Mouse (Mus musculus): ENCODE results near the gene Secisbp2. TPM values are rescaled to one million over a fixed set of nuclear protein-coding genes. Genes with fewer than 3 reads are reported as not detected.
"Not testable (repeated sequence)": the region's sequence is repeated elsewhere in the genome, so short reads cannot be mapped to it uniquely, and the experiment has no call there.

The Secisbp2 gene
- polyA plus RNA-seq, 1 experiment, result 8.7 TPM

DNA sequence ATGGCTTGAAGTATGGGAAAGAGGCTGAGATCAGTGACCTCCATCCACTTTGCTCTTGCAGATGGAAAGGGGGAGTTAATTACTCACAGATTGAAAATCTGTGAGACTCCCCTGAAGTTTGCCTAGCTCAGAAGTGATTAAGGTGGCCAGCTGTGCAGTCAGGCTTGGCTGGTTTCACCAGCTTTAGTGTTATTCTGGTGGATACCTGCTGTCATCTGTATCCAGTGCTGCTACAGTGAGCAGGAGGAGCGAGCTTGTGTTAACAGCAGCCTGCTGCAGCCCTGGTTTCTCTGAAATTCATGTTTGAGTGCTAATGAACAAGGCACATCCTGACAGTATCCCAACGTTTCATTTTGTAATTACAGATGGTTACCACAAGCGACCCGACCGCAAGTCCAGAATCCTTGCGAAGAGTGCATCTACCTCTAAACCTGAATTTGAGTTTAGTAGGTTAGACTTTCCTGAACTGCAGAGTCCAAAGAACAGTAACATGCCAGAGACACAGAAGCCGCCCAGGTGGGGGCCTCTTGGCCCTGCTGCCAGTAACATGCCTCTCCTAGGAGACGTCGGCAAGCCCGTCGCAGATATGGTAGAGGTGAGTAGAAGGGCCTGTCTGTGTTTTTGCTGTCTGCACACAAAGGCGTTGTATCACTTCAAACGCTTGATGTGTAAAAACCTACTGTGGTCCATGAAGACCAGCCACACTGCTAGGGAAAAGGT is 5.2 kb downstream of the Secisbp2 start:
- no peak for TF ChIP-seq POLR2A (IDR thresholded peaks at IDR 0.05; ENCODE audit: insufficient read length, low read depth)
- no peak overlapping the region for H3K4me2 ChIP-seq (ENCODE audit: low read depth)
- H3K79me2 ChIP-seq (ENCODE audit: control insufficient read depth, insufficient read depth), result peaks cover 18% of the 10 kb centered on the region
- no peak overlapping the region for H3ac ChIP-seq (ENCODE audit: control insufficient read depth, insufficient read length)
- H3K4me3 ChIP-seq, result no peak overlapping the region
- H3K36me3 ChIP-seq (ENCODE audit: control insufficient read depth, insufficient read depth), result peaks cover 33% of the 10 kb centered on the region
- no peaks in the 10 kb centered on the region for H3K27me3 ChIP-seq (ENCODE audit: control insufficient read depth, insufficient read depth, insufficient read length)

DNA sequence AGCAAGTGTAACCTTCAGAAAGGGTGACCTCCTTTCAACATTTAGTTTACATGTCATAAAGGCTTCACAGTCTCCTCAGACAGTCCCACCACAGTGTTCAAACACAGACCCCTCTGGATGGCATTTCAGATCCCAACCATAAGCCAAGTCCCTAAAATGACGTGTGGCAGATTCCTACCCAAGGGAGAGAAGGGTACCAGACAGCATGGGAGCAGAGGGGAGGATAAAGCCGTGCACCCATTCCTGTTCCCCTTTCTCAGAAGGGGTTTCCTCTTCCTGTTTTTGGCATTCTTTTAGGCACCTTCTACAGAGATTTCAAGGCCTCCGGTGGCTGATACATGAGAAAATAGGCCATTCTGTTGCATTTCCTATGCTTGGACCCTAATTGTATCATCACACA is 6.6 kb downstream of the Secisbp2 start:
- H3K79me2 ChIP-seq (ENCODE audit: control insufficient read depth, insufficient read depth), result peaks cover 4% of the 10 kb centered on the region
- H3K36me3 ChIP-seq (ENCODE audit: control insufficient read depth, insufficient read depth), result peaks cover 43% of the 10 kb centered on the region
- no peak overlapping the region for H3K4me3 ChIP-seq
- no peak overlapping the region for H3ac ChIP-seq (ENCODE audit: control insufficient read depth, insufficient read length)
- no peak overlapping the region for H3K4me2 ChIP-seq (ENCODE audit: low read depth)
- TF ChIP-seq REST (IDR thresholded peaks at IDR 0.05; ENCODE audit: insufficient read depth, insufficient read length) (no peak), POLR2A (IDR thresholded peaks at IDR 0.05; ENCODE audit: insufficient read length, low read depth) (no peak), CEBPB (IDR thresholded peaks at IDR 0.05; ENCODE audit: insufficient read depth, poor library complexity, severe bottlenecking) (no peak), E2F4 (IDR thresholded peaks at IDR 0.05; ENCODE audit: insufficient read depth) (no peak), POLR2AphosphoS2 (IDR thresholded peaks at IDR 0.05; ENCODE audit: insufficient read length, low read depth) (no peak)
- no peaks in the 10 kb centered on the region for H3K27me3 ChIP-seq (ENCODE audit: control insufficient read depth, insufficient read depth, insufficient read length)

DNA sequence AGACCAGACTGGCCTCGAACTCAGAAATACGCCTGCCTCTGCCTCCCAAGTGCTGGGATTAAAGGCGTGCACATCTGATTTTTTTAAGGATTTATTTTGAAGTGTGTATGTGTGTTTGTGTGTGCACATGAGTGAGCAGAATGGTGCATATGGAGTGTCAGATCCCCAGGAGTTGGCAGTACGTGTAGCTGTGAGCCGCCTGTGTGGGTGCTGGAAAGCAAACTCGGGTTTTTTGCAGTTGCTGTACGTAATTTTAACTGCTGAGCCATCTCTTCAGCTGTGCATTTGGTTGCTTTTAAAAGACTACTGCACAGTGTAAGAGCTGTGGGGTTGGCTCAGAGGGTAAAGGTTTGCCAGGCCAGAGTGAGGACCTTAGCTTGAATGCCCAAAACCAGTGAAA is 8.1 kb downstream of the Secisbp2 start:
- Histone ChIP-seq H3K4me2 (ENCODE audit: low read depth) (no peak overlapping the region), H3K27me3 (ENCODE audit: control insufficient read depth, insufficient read depth, insufficient read length) (no peaks in the 10 kb centered on the region), H3K79me2 (ENCODE audit: control insufficient read depth, insufficient read depth) (no peaks in the 10 kb centered on the region), H3ac (ENCODE audit: control insufficient read depth, insufficient read length) (no peak overlapping the region), H3K36me3 (ENCODE audit: control insufficient read depth, insufficient read depth) (peaks cover 41% of the 10 kb centered on the region), H3K4me3 (no peak overlapping the region)
- no peak for TF ChIP-seq POLR2AphosphoS2 (IDR thresholded peaks at IDR 0.05; ENCODE audit: insufficient read length, low read depth)
- no peak for TF ChIP-seq TCF12 (IDR thresholded peaks at IDR 0.05; ENCODE audit: insufficient read depth, poor library complexity, severe bottlenecking)
- TF ChIP-seq TCF3 (IDR thresholded peaks at IDR 0.05; ENCODE audit: insufficient read length, low read depth), result no peak
- TF ChIP-seq MYOG (IDR thresholded peaks at IDR 0.05; ENCODE audit: control insufficient read depth in 1 of 3, insufficient read depth in 1 of 3, insufficient read length in 2 of 3, low read depth in 2 of 3), result no peak
- TF ChIP-seq E2F4 (IDR thresholded peaks at IDR 0.05; ENCODE audit: insufficient read depth), result no peak
- no peak for TF ChIP-seq MAX (IDR thresholded peaks at IDR 0.05; ENCODE audit: low read depth)
- TF ChIP-seq CEBPB (IDR thresholded peaks at IDR 0.05; ENCODE audit: insufficient read depth, poor library complexity, severe bottlenecking), result no peak
- TF ChIP-seq MYOD1 (IDR thresholded peaks at IDR 0.05; ENCODE audit: control insufficient read depth in 1 of 3, insufficient read length in 2 of 3, low read depth in 2 of 3), result no peak
- TF ChIP-seq REST (IDR thresholded peaks at IDR 0.05; ENCODE audit: insufficient read depth, insufficient read length), result no peak
- no peak for TF ChIP-seq USF1 (IDR thresholded peaks at IDR 0.05; ENCODE audit: low read depth)
- no peak for TF ChIP-seq SRF (IDR thresholded peaks at IDR 0.05; ENCODE audit: control insufficient read depth, insufficient read length, low read depth)
- TF ChIP-seq POLR2A (IDR thresholded peaks at IDR 0.05; ENCODE audit: insufficient read length, low read depth), result no peak

DNA sequence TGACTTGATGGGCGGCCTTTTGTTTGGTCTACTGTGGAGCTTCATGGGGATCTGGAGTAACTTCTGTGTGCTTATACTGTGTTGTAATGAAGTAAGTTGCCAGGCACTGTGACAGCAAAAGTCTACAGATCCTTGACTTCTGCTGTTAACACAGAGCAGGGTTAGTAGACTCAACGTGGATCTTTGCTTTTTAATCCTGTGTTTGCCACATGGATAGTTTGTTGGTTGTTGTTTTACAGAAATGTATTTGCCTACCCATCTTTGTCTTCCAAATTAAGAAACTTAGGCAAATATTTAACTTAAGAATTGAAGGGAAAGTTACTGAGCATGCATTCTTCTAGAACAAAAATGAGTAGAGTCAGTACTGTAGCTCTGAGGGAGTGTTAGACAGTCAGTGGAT is 12.1 kb downstream of the Secisbp2 start:
- no peak overlapping the region for H3K4me3 ChIP-seq
- TF ChIP-seq CEBPB (IDR thresholded peaks at IDR 0.05; ENCODE audit: insufficient read depth, poor library complexity, severe bottlenecking) (no peak), REST (IDR thresholded peaks at IDR 0.05; ENCODE audit: insufficient read depth, insufficient read length) (no peak), TCF3 (IDR thresholded peaks at IDR 0.05; ENCODE audit: insufficient read length, low read depth) (no peak), E2F4 (IDR thresholded peaks at IDR 0.05; ENCODE audit: insufficient read depth) (no peak), USF1 (IDR thresholded peaks at IDR 0.05; ENCODE audit: low read depth) (no peak), POLR2AphosphoS2 (IDR thresholded peaks at IDR 0.05; ENCODE audit: insufficient read length, low read depth) (no peak), MYOG (IDR thresholded peaks at IDR 0.05; ENCODE audit: control insufficient read depth in 1 of 3, insufficient read depth in 1 of 3, insufficient read length in 2 of 3, low read depth in 2 of 3) (no peak), MYOD1 (IDR thresholded peaks at IDR 0.05; ENCODE audit: control insufficient read depth in 1 of 3, insufficient read length in 2 of 3, low read depth in 2 of 3) (no peak), TCF12 (IDR thresholded peaks at IDR 0.05; ENCODE audit: insufficient read depth, poor library complexity, severe bottlenecking) (no peak), POLR2A (IDR thresholded peaks at IDR 0.05; ENCODE audit: insufficient read length, low read depth) (no peak), MAX (IDR thresholded peaks at IDR 0.05; ENCODE audit: low read depth) (no peak), SRF (IDR thresholded peaks at IDR 0.05; ENCODE audit: control insufficient read depth, insufficient read length, low read depth) (no peak)
- H3ac ChIP-seq (ENCODE audit: control insufficient read depth, insufficient read length), result no peak overlapping the region
- no peak overlapping the region for H3K4me2 ChIP-seq (ENCODE audit: low read depth)
- H3K27me3 ChIP-seq (ENCODE audit: control insufficient read depth, insufficient read depth, insufficient read length), result no peaks in the 10 kb centered on the region
- H3K79me2 ChIP-seq (ENCODE audit: control insufficient read depth, insufficient read depth), result no peaks in the 10 kb centered on the region
- peaks cover 27% of the 10 kb centered on the region for H3K36me3 ChIP-seq (ENCODE audit: control insufficient read depth, insufficient read depth)

DNA sequence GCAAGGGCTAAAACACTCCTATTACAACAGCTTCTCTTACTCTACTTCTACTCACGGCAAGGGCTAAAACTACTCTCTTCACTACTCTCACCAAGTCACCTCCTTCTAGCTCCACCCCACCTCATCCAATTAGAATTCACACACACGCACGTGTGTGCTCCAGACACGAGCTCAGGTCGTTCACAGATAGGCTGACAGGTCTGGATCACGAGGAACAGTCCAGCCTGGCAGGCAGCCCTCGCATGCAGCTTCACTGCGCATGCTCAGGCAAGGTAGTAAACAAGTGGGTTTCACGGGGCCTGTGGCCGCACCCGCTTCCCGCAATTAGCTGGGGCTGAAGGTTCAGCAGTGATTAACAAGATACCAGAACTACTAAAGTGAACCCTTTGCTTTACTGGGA is 16.7 kb downstream of the Secisbp2 start:
- peaks cover 35% of the 10 kb centered on the region for H3K36me3 ChIP-seq (ENCODE audit: control insufficient read depth, insufficient read depth)
- H3K79me2 ChIP-seq (ENCODE audit: control insufficient read depth, insufficient read depth); H3ac ChIP-seq (ENCODE audit: control insufficient read depth, insufficient read length); H3K4me3 ChIP-seq; H3K4me2 ChIP-seq (ENCODE audit: low read depth); H3K27me3 ChIP-seq (ENCODE audit: control insufficient read depth, insufficient read depth, insufficient read length): not testable (repeated sequence)
